ENCODE assay signal across 11 mouse cellular contexts in the genomic region with DNA sequence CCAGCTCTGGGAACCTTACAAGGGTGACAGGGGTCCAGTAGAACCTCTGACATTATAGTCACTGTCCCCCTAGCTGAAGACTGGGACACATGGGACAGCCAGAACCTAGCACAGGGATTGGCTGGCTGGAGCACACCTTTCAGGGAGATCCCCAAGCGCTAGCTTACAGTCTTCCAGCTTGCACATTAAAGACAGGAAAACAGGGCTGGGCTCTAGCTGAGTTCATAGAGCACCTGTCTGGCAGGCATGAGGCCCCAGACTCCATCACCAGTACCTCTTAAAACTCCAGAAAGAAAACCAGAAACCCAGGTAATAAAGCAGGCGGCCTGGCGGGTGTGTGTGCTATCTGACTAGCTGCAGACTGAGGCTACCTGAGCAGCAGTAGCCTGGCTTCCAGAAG. TPM values are rescaled to one million over a fixed set of nuclear protein-coding genes. Genes with fewer than 3 reads are reported as not detected.
DNase-seq lines count a peak whose midpoint lies in the region; ATAC-seq and TF ChIP-seq lines count a peak whose summit lies in the region.
"Had no signal": no experiment of that assay in that cellular context is flagged by ENCODE, and none has a peak within 500 bp of the region (broad histone marks: within the 10 kb centered on the region; RNA-seq: fewer than 3 reads in every experiment).

No protein-coding gene starts in this region.

- H3K4me3 ChIP-seq in kidney, adult 2 months (ENCODE audit: insufficient read depth, low read depth, low read length): peak overlapping the region; percentile 89
- H3K4me3 ChIP-seq in cortical plate, adult 2 months (ENCODE audit: insufficient read depth, low read length): peak overlapping the region; percentile 79; the same call in 1 of the 2 replicates
- peak overlapping the region; percentile 95 for H3K4me3 ChIP-seq in hindbrain, embryonic 14.5 days (replicated peaks; ENCODE audit: low read length)
- H3K4me3 ChIP-seq in midbrain, embryonic 13.5 days (replicated peaks): peak overlapping the region; percentile 99

- H3K36me3 ChIP-seq in kidney, adult 2 months (ENCODE audit: control insufficient read depth, insufficient read depth, low read length): peaks cover 3% of the 10 kb centered on the region; the same call in 1 of the 2 replicates
- H3K36me3 ChIP-seq in hindbrain, embryonic 14.5 days (replicated peaks; ENCODE audit: control insufficient read depth, insufficient read depth): peaks cover 32% of the 10 kb centered on the region
- peaks cover 41% of the 10 kb centered on the region for H3K36me3 ChIP-seq in midbrain, embryonic 13.5 days

- 47% methylated on average over 3 of the region's 3 CpGs for WGBS in kidney, adult 2 months
- WGBS in hindbrain, embryonic 14.5 days: 100% methylated on average over 3 of the region's 3 CpGs
- WGBS in midbrain, embryonic 13.5 days: 93% methylated on average over 3 of the region's 3 CpGs

- H3K4me2 ChIP-seq in hindbrain, embryonic 14.5 days (replicated peaks): peak overlapping the region; percentile 94
- H3K4me2 ChIP-seq in midbrain, embryonic 13.5 days (replicated peaks): peak overlapping the region; percentile 84

- no peak for ATAC-seq in hindbrain, embryonic 14.5 days (ENCODE audit: low FRiP score)
- ATAC-seq in midbrain, embryonic 13.5 days: no peak
- ATAC-seq in CD4-positive, CD25-positive, alpha-beta regulatory T cell, adult 4 months: no peak

- TF ChIP-seq CTCF in kidney, adult 2 months (conservative IDR thresholded peaks at IDR 0.05; ENCODE audit: insufficient read depth, insufficient read length, low read depth, low read length): no peak
- TF ChIP-seq CTCF in cortical plate, adult 2 months (IDR thresholded peaks at IDR 0.05; ENCODE audit: extremely low read depth, insufficient read depth, low read length): no peak

- H3K9me3 ChIP-seq in hindbrain, embryonic 14.5 days (ENCODE audit: control insufficient read depth, low read length): no peaks in the 10 kb centered on the region
- H3K9me3 ChIP-seq in midbrain, embryonic 13.5 days: no peaks in the 10 kb centered on the region

- TF ChIP-seq POLR2A in kidney, adult 2 months (IDR thresholded peaks at IDR 0.05; ENCODE audit: low read depth, low read length): no peak
- no peak for TF ChIP-seq POLR2A in cortical plate, adult 2 months (IDR thresholded peaks at IDR 0.05; ENCODE audit: extremely low read depth, insufficient read depth, low read length)

- peak overlapping the region; percentile 82 for H3K27ac ChIP-seq in kidney, adult 2 months (ENCODE audit: insufficient read depth, low read depth, low read length)
- H3K27ac ChIP-seq in cortical plate, adult 2 months (ENCODE audit: insufficient read depth, low read length): 0 out of 2 replicates have a peak overlapping the region, but pooled peaks have one; percentile 8
- H3K27ac ChIP-seq in hindbrain, embryonic 14.5 days: no peak overlapping the region
- no peak overlapping the region for H3K27ac ChIP-seq in midbrain, embryonic 13.5 days

- no peak for DNase-seq in kidney, adult 2 months
- no peak for DNase-seq in kidney, postnatal 4 days
- no peak for DNase-seq in hindbrain, embryonic 14.5 days (ENCODE audit: low spot score)
- no peak for DNase-seq in thymus, postnatal 25 days
- no peak for DNase-seq in urinary bladder, postnatal 4 days (ENCODE audit: low spot score in 2 of 2)
- DNase-seq: embryo, embryonic 11 days; left cerebral cortex, postnatal 4 days; thymus, postnatal 14 days had no signal

- H3K9ac ChIP-seq in hindbrain, embryonic 14.5 days: peak overlapping the region; percentile 98
- H3K9ac ChIP-seq in midbrain, embryonic 13.5 days (replicated peaks): peak overlapping the region; percentile 99

- no peaks in the 10 kb centered on the region for H3K27me3 ChIP-seq in kidney, adult 2 months (replicated peaks; ENCODE audit: control insufficient read depth, insufficient read depth, low read length)
- no peaks in the 10 kb centered on the region for H3K27me3 ChIP-seq in hindbrain, embryonic 14.5 days (ENCODE audit: control insufficient read depth, insufficient read depth, low read length)
- no peaks in the 10 kb centered on the region for H3K27me3 ChIP-seq in midbrain, embryonic 13.5 days

- peaks cover 57% of the 10 kb centered on the region for H3K4me1 ChIP-seq in kidney, adult 2 months (ENCODE audit: control insufficient read depth, insufficient read depth, low read length)
- peaks cover 7% of the 10 kb centered on the region for H3K4me1 ChIP-seq in cortical plate, adult 2 months (ENCODE audit: control insufficient read depth, insufficient read depth, low read length)
- H3K4me1 ChIP-seq in hindbrain, embryonic 14.5 days (replicated peaks; ENCODE audit: control insufficient read depth, insufficient read depth, low read length): peaks cover 47% of the 10 kb centered on the region
- peaks cover 59% of the 10 kb centered on the region for H3K4me1 ChIP-seq in midbrain, embryonic 13.5 days (replicated peaks)

RNA-seq across cellular contexts. Expression of a gene that starts 4.2 kb away (rescaled TPM):
- polyA plus RNA-seq in kidney, adult 2 months (2012; rRNA removed): 163 and 210 TPM in 2 replicates
- polyA plus RNA-seq in cortical plate, adult 2 months (2012; rRNA removed): 47.1 and 54.0 TPM in 2 replicates
- polyA plus RNA-seq in hindbrain, embryonic 14.5 days (2014; fragmentation: Nextera tagmentation; extraction: Ambion mirVana): 53.8 and 60.2 TPM in 2 replicates
- 49.6 and 60.1 TPM in 2 replicates for polyA plus RNA-seq in midbrain, embryonic 13.5 days (2015; fragmentation: Nextera tagmentation; extraction: Ambion mirVana)
- 10 to 100 TPM; 37.3 to 51.7 TPM for polyA plus RNA-seq in CD4-positive, CD25-positive, alpha-beta regulatory T cell, adult 4 months (2017; shearing (Covaris generic))

RNA-seq across cellular contexts. Expression of a gene that starts 16.8 kb away (rescaled TPM):
- polyA plus RNA-seq in kidney, adult 2 months (2012; rRNA removed): 77.7 and 80.7 TPM in 2 replicates
- polyA plus RNA-seq in cortical plate, adult 2 months (2012; rRNA removed): 98.8 and 102 TPM in 2 replicates
- 83.2 and 83.7 TPM in 2 replicates for polyA plus RNA-seq in hindbrain, embryonic 14.5 days (2014; fragmentation: Nextera tagmentation; extraction: Ambion mirVana)
- 60.9 and 80.6 TPM in 2 replicates for polyA plus RNA-seq in midbrain, embryonic 13.5 days (2015; fragmentation: Nextera tagmentation; extraction: Ambion mirVana)
- 1 to 10 TPM; 7.2 to 7.3 TPM for polyA plus RNA-seq in CD4-positive, CD25-positive, alpha-beta regulatory T cell, adult 4 months (2017; shearing (Covaris generic))

RNA-seq across cellular contexts. Expression of a gene that starts 28.1 kb away (rescaled TPM):
- 14.3 and 19.5 TPM in 2 replicates for polyA plus RNA-seq in kidney, adult 2 months (2012; rRNA removed)
- polyA plus RNA-seq in cortical plate, adult 2 months (2012; rRNA removed): 7.9 and 9.4 TPM in 2 replicates
- 45.3 and 47.1 TPM in 2 replicates for polyA plus RNA-seq in hindbrain, embryonic 14.5 days (2014; fragmentation: Nextera tagmentation; extraction: Ambion mirVana)
- polyA plus RNA-seq in midbrain, embryonic 13.5 days (2015; fragmentation: Nextera tagmentation; extraction: Ambion mirVana): 58.3 and 58.5 TPM in 2 replicates
- 100 to 1,000 TPM; 265 to 359 TPM for polyA plus RNA-seq in CD4-positive, CD25-positive, alpha-beta regulatory T cell, adult 4 months (2017; shearing (Covaris generic))

RNA-seq across cellular contexts. Expression of a gene that starts 28.3 kb away (rescaled TPM):
- 36.8 and 39.5 TPM in 2 replicates for polyA plus RNA-seq in kidney, adult 2 months (2012; rRNA removed)
- 111 and 118 TPM in 2 replicates for polyA plus RNA-seq in cortical plate, adult 2 months (2012; rRNA removed)
- polyA plus RNA-seq in hindbrain, embryonic 14.5 days (2014; fragmentation: Nextera tagmentation; extraction: Ambion mirVana): 20.0 and 20.4 TPM in 2 replicates
- polyA plus RNA-seq in midbrain, embryonic 13.5 days (2015; fragmentation: Nextera tagmentation; extraction: Ambion mirVana): 37.8 and 39.2 TPM in 2 replicates
- polyA plus RNA-seq in CD4-positive, CD25-positive, alpha-beta regulatory T cell, adult 4 months (2017; shearing (Covaris generic)): 100 to 1,000 TPM in 1 of 2 experiments, 10 to 100 TPM in 1; 89.2 to 116 TPM

RNA-seq across cellular contexts. Expression of a gene that starts 51.1 kb away (rescaled TPM):
- 166 and 193 TPM in 2 replicates for polyA plus RNA-seq in kidney, adult 2 months (2012; rRNA removed)
- 294 and 314 TPM in 2 replicates for polyA plus RNA-seq in cortical plate, adult 2 months (2012; rRNA removed)
- 65.4 and 76.4 TPM in 2 replicates for polyA plus RNA-seq in hindbrain, embryonic 14.5 days (2014; fragmentation: Nextera tagmentation; extraction: Ambion mirVana)
- polyA plus RNA-seq in midbrain, embryonic 13.5 days (2015; fragmentation: Nextera tagmentation; extraction: Ambion mirVana): 73.8 and 115 TPM in 2 replicates
- polyA plus RNA-seq in CD4-positive, CD25-positive, alpha-beta regulatory T cell, adult 4 months (2017; shearing (Covaris generic)): 10 to 100 TPM in 1 of 2 experiments, 1 to 10 TPM in 1; 6.9 to 12.8 TPM

Comparison
In these comparisons a context has a peak if more than half of its experiments do, and no peak if none do; other contexts are left out.
1. H3K27ac ChIP-seq: peak in kidney, adult 2 months (single experiment) and cortical plate, adult 2 months (single experiment); none in hindbrain, embryonic 14.5 days (single experiment) and midbrain, embryonic 13.5 days (single experiment).
2. Peak in every context shown above with its lines, with median percentiles within 50 percentile points of each other: H3K4me3 ChIP-seq.